Mouse (Mus musculus) thymus, postnatal 36 days (tissue): Measurements from ENCODE around the gene Synm.
A peak's percentile ranks its signal among the peaks of the same experiment; 100 is the strongest.

Experiments
- DNase-seq, 2 experiments: peaks; one replicate each; pipeline ENCODE4 v3.0.0; 2022; ENCODE audit warnings: mixed read lengths in 2 of 2

Synm gene

GRCm38 (mm10) chr7:67759629-67759995, at the start of gene Synm:
Gene Synm (minus strand): TSS chr7:67759742.
- DNase-seq: peak; percentile 65 to 71

GRCm38 (mm10) chr7:67803857-67804215, 44.3 kb upstream of the Synm start:
- no peak for DNase-seq

- peak; percentile 75 to 81 for DNase-seq
These were observed 43.7 kb upstream of the Synm start for GRCm38 (mm10) chr7:67803015-67803856.

GRCm38 (mm10) chr7:67801022-67801421, 41.5 kb upstream of the Synm start:
- DNase-seq: no peak

GRCm38 (mm10) chr7:67800547-67800946, 41.0 kb upstream of the Synm start:
- no peak for DNase-seq

- DNase-seq: no peak
These were observed 38.9 kb upstream of the Synm start for GRCm38 (mm10) chr7:67798476-67798875.

- DNase-seq: no peak
These were observed 37.5 kb upstream of the Synm start for GRCm38 (mm10) chr7:67797065-67797464.

- no peak for DNase-seq
These were observed 33.9 kb upstream of the Synm start for GRCm38 (mm10) chr7:67793449-67793848.

GRCm38 (mm10) chr7:67791256-67791655, 31.7 kb upstream of the Synm start:
- no peak for DNase-seq

- DNase-seq: peak; percentile 39 to 58
These were observed 29.2 kb upstream of the Synm start for GRCm38 (mm10) chr7:67788713-67789112.

GRCm38 (mm10) chr7:67787861-67788260, 28.3 kb upstream of the Synm start:
- DNase-seq: no peak

- DNase-seq: no peak
These were observed 17.2 kb upstream of the Synm start for GRCm38 (mm10) chr7:67776636-67777305.

- DNase-seq: no peak
These were observed 16.1 kb upstream of the Synm start for GRCm38 (mm10) chr7:67775623-67776022.

- no peak for DNase-seq
These were observed 12.7 kb upstream of the Synm start for GRCm38 (mm10) chr7:67772231-67772630.

- DNase-seq: no peak
These were observed 9.9 kb upstream of the Synm start for GRCm38 (mm10) chr7:67769487-67769886.

- no peak for DNase-seq
These were observed 8.6 kb upstream of the Synm start for GRCm38 (mm10) chr7:67768125-67768524.

GRCm38 (mm10) chr7:67763625-67764024, 4.1 kb upstream of the Synm start:
- DNase-seq: no peak

- DNase-seq: peak in 1 of 2 experiments; percentile 22
These were observed 499 bp downstream of the Synm start for GRCm38 (mm10) chr7:67758858-67759628.

- DNase-seq: no peak
These were observed 1.1 kb downstream of the Synm start for GRCm38 (mm10) chr7:67758506-67758857.

- DNase-seq: no peak
These were observed 2.9 kb downstream of the Synm start for GRCm38 (mm10) chr7:67756636-67757035.

GRCm38 (mm10) chr7:67755366-67755765, 4.2 kb downstream of the Synm start:
- DNase-seq: no peak

- DNase-seq: no peak
These were observed 4.9 kb downstream of the Synm start for GRCm38 (mm10) chr7:67754606-67755005.

GRCm38 (mm10) chr7:67749441-67750239, 9.9 kb downstream of the Synm start:
- DNase-seq: no peak
